Mouse (Mus musculus) bone marrow macrophage, adult 2 months (primary cell): ENCODE measurements around the gene Plbd2.
A peak's percentile ranks its signal among the peaks of the same experiment; 100 is the strongest.

Experiments
- CTCF ChIP-seq: IDR thresholded peaks from 2 replicates; pipeline ENCODE4 v1.5.1; 2012; ENCODE audit warnings: low read depth, mild to moderate bottlenecking, low read length, moderate library complexity
- POLR2A ChIP-seq: IDR thresholded peaks from 2 replicates; pipeline ENCODE4 v1.6.1; 2012; ENCODE audit warnings: mild to moderate bottlenecking, low read depth, low read length, borderline replicate concordance

- TF ChIP-seq CTCF (peak; percentile 43; the same call in 1 of the 2 replicates), POLR2A (no peak)
These were observed 39.1 kb downstream of the Plbd2 start for GRCm38 (mm10) chr5:120464321-120464720.
